Mouse (Mus musculus) lung, embryonic 16.5 days (tissue): ENCODE measurements around the gene Cygb. TPM values are rescaled to one million over a fixed set of nuclear protein-coding genes. Genes with fewer than 3 reads are reported as not detected.

Experiments used
- ATAC-seq: fragments of 200-750 bp; cut with Nextera tagmentation; 2 replicates; pipeline ENCODE4 v1.8.0; 2017; ENCODE audit warnings: low read depth, mild to moderate bottlenecking, moderate library complexity
- H3K27ac ChIP-seq: fragments of 300-500 bp; sonication (generic); 2 replicates; pipeline ENCODE4 v1.5.1; 2014; ENCODE audit warnings: mild to moderate bottlenecking, control low read depth, low read length
- H3K27me3 ChIP-seq: fragments of 300-500 bp; sonication (generic); 2 replicates; pipeline ENCODE4 v1.6.1; 2014; ENCODE audit warnings: low read depth, low read length, mixed read lengths; ENCODE audit not compliant: control insufficient read depth, insufficient read depth
- H3K36me3 ChIP-seq: fragments of 300-500 bp; sonication (generic); 2 replicates; pipeline ENCODE4 v1.6.1; 2014; ENCODE audit warnings: low read length; ENCODE audit not compliant: control insufficient read depth, insufficient read depth
- H3K4me1 ChIP-seq: fragments of 300-500 bp; sonication (generic); replicated peaks from 2 replicates; pipeline ENCODE4 v1.6.1; 2014; ENCODE audit warnings: low read length, mixed read lengths; ENCODE audit not compliant: control insufficient read depth, insufficient read depth
- H3K4me2 ChIP-seq: fragments of 300-500 bp; sonication (generic); 2 replicates; pipeline ENCODE4 v1.6.1; 2014; ENCODE audit warnings: low read depth, low read length, control low read depth
- H3K4me3 ChIP-seq: fragments of 300-500 bp; sonication (generic); 2 replicates; pipeline ENCODE4 v1.5.1; 2014; ENCODE audit warnings: mild to moderate bottlenecking, low read length, control low read depth
- H3K9ac ChIP-seq: fragments of 300-500 bp; sonication (generic); 2 replicates; pipeline ENCODE4 v1.6.1; 2014; ENCODE audit warnings: low read length, control low read depth
- H3K9me3 ChIP-seq: fragments of 300-500 bp; sonication (generic); 2 replicates; pipeline ENCODE4 v1.6.1; 2016; ENCODE audit warnings: low read length; ENCODE audit not compliant: control insufficient read depth
- WGBS: fragments of 180-500 bp; shearing (Covaris S2); extraction: QIAGEN DNeasy Blood & Tissue Kit; methylation state at CpG from one replicate; pipeline ENCODE4 v1.1.7; 2014; 5-methylcytosine and 5-hydroxymethylcytosine counted together
- polyA plus RNA-seq: library from polyadenylated mRNA; unstranded; fragments of >200 nt; fragmentation: Nextera tagmentation; extraction: Ambion mirVana; gene quantifications from 2 replicates; pipeline ENCODE4 v1.2.1, GENCODE M21; 2015

The Cygb gene
- polyA plus RNA-seq, 1 experiment from 2014 or later, result 13.3 TPM

DNA sequence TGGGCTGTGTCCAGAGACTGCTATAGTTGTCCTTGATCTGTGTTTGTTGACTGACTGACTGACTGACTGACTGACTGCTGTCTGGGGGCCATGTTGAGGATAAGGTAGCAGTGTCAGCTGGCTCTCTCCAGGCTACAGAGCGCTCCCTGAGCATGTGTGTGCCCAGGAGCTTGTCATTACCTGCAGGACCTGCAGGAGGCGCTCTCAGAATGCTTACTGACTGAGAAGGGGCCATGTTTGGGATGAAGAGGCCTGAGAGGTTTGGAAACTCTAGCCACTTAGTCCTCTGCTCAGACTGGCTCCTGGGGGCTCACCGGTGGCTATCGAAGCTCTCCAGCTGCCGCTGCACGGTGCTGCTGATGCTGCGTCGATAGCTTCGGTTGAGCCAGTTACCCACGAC is 50.8 kb downstream of the Cygb start:
- no peak overlapping the region for H3K27ac ChIP-seq
- H3K9me3 ChIP-seq, result no peaks in the 10 kb centered on the region
- WGBS, result 83% methylated on average over 10 of the region's 10 CpGs
- H3K27me3 ChIP-seq, result no peaks in the 10 kb centered on the region
- H3K4me3 ChIP-seq, result no peak overlapping the region
- no peak overlapping the region for H3K9ac ChIP-seq
- H3K4me1 ChIP-seq, result no peaks in the 10 kb centered on the region
- no peak overlapping the region for H3K4me2 ChIP-seq
- ATAC-seq, result no peak
- peaks cover 23% of the 10 kb centered on the region for H3K36me3 ChIP-seq

DNA sequence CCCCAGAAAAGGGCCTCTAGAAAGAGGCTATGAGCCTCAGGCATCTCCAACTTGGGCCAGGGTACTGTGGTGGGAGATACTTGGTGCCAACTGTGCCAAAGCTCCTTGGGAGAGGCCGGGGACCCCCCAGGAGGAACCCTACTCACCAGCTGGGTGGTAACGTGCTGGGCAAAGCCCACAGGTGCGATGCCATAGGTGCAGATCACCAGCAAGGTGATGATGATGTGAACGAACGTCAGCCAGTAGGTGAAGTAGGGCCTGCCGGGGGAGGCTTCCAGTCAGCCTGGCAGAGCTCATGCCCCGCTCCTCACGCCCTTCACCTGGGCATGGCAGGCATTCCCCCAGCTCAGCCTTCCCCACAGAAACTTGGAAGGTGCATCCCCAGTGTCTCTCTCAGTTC is 52.1 kb downstream of the Cygb start:
- Histone ChIP-seq H3K4me3 (no peak overlapping the region), H3K4me1 (no peaks in the 10 kb centered on the region), H3K27me3 (no peaks in the 10 kb centered on the region), H3K9ac (no peak overlapping the region), H3K9me3 (no peaks in the 10 kb centered on the region), H3K36me3 (peaks cover 26% of the 10 kb centered on the region), H3K4me2 (no peak overlapping the region), H3K27ac (no peak overlapping the region)
- ATAC-seq, result no peak
- 84% methylated on average over 8 of the region's 8 CpGs for WGBS

DNA sequence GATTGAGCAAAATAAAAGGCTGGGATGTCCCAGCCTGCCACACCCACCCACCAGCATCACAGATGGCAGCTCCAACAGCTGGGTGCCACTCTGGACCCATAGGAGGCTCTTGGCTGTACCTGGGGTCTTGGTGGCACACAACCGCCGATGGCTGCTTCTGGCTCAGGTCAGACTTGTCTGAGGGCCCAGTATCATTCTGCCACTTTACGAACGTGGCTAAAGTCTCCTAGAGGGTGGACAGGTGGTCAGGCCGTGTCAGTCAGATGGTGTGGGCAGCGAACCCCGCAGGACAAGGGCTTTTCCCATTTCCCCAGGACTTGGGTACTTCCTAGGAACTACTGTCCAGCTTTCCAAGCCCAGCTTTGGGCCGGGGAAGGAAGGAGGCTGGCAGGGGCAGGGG is 52.9 kb downstream of the Cygb start:
- 93% methylated on average over 8 of the region's 8 CpGs for WGBS
- Histone ChIP-seq H3K36me3 (peaks cover 25% of the 10 kb centered on the region), H3K27me3 (no peaks in the 10 kb centered on the region), H3K27ac (no peak overlapping the region), H3K9ac (no peak overlapping the region), H3K4me3 (no peak overlapping the region), H3K9me3 (no peaks in the 10 kb centered on the region), H3K4me1 (no peaks in the 10 kb centered on the region), H3K4me2 (no peak overlapping the region)
- ATAC-seq, result no peak

DNA sequence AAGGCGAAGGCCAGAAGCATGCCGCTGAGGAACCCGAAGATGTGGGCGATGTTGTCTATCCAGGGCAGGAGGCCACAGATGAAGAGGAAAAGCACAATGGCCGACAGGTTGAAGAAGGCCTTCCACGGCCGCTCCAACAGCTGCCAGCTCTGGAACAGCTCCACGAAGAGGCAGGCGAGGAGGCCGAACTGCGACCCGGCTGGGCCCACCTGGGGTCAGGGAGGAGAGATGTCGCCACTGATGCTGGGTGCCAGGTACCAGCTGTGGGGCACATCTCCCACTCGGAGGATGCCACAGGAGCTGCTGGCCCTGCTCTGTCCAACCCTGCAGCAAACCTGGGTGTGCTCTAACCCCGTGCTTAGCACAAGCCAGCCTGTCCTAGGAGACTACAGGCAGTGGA is 54.9 kb downstream of the Cygb start:
- WGBS, result 91% methylated on average over 15 of the region's 15 CpGs
- Histone ChIP-seq H3K4me1 (no peaks in the 10 kb centered on the region), H3K36me3 (peaks cover 17% of the 10 kb centered on the region), H3K4me2 (no peak overlapping the region), H3K9me3 (no peaks in the 10 kb centered on the region), H3K4me3 (no peak overlapping the region), H3K27ac (no peak overlapping the region), H3K9ac (no peak overlapping the region), H3K27me3 (no peaks in the 10 kb centered on the region)
- no peak for ATAC-seq

DNA sequence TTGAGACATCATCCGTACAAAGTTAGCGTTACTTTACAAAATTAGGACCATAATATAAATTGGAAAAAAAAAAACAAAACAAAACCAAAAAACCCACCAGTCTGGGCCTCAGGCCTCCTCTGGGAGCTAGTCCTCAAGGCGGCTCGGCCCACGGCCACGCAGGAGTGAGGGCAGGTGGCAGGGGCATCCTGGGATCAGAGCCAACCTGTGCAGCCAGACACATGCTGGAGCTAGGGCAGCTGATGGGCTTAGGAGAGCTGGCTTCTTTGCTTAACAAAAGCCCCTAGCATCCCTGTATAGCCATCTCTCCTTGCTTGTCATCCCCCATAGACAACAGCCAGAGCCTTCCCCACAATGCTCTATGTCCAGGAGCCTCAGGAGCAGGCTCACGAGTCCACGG is 55.9 kb downstream of the Cygb start:
- H3K27ac ChIP-seq, result no peak overlapping the region
- no peak overlapping the region for H3K9ac ChIP-seq
- no peak for ATAC-seq
- no peak overlapping the region for H3K4me2 ChIP-seq
- H3K27me3 ChIP-seq, result no peaks in the 10 kb centered on the region
- no peaks in the 10 kb centered on the region for H3K4me1 ChIP-seq
- 84% methylated on average over 8 of the region's 8 CpGs for WGBS
- H3K36me3 ChIP-seq, result peaks cover 17% of the 10 kb centered on the region
- no peak overlapping the region for H3K4me3 ChIP-seq
- H3K9me3 ChIP-seq, result no peaks in the 10 kb centered on the region

DNA sequence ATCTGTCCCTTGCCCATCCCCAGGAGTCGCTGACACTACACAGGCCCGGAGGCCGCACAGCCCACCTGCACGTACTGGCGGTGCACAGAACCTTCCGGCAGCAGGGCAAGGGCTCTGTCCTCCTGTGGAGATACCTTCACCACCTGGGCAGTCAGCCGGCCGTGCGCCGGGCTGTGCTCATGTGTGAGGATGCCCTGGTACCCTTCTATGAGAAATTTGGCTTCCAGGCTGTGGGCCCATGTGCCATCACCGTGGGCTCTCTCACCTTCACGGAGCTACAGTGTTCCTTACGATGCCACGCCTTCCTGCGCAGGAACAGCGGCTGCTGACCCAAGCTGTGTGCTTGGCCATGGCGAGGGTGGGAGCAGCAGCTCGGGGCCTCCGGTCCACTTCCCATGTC is 57.3 kb downstream of the Cygb start:
- no peaks in the 10 kb centered on the region for H3K27me3 ChIP-seq
- no peak overlapping the region for H3K27ac ChIP-seq
- H3K9ac ChIP-seq, result no peak overlapping the region
- no peaks in the 10 kb centered on the region; the same call in 1 of the 2 replicates for H3K4me1 ChIP-seq
- H3K9me3 ChIP-seq, result no peaks in the 10 kb centered on the region
- no peak overlapping the region for H3K4me2 ChIP-seq
- H3K36me3 ChIP-seq, result peaks cover 14% of the 10 kb centered on the region
- WGBS, result 86% methylated on average over 19 of the region's 19 CpGs
- ATAC-seq, result no peak
- no peak overlapping the region for H3K4me3 ChIP-seq

Other genes with a start within 250 kb of the Cygb start
- gene Rnf157, start 241.3 kb downstream of the Cygb start, polyA plus RNA-seq, result 3.5 and 4.0 TPM in 2 replicates
- 41.3 and 43.2 TPM in 2 replicates for gene Ubald2, start 220.2 kb downstream of the Cygb start, polyA plus RNA-seq
- 0.26 TPM in 1 of 2 replicates, not detected in the other for gene Qrich2, start 188.1 kb downstream of the Cygb start, polyA plus RNA-seq
- 167 and 177 TPM in 2 replicates for gene Prpsap1, start 160.1 kb downstream of the Cygb start, polyA plus RNA-seq
- 7.0 and 9.6 TPM in 2 replicates for gene Sphk1, start 123.4 kb downstream of the Cygb start, polyA plus RNA-seq
- gene Ube2o, start 72.9 kb downstream of the Cygb start, polyA plus RNA-seq, result 5.2 and 5.8 TPM in 2 replicates
- not detected in 2 replicates for gene Aanat, start 67.9 kb downstream of the Cygb start, polyA plus RNA-seq
- gene Rhbdf2, start 27.3 kb downstream of the Cygb start, polyA plus RNA-seq, result 17.9 and 19.6 TPM in 2 replicates
- 5.0 and 11.0 TPM in 2 replicates for gene Prcd, start 779 bp downstream of the Cygb start, polyA plus RNA-seq
- gene St6galnac1, start 121.2 kb upstream of the Cygb start, polyA plus RNA-seq, result not detected in 2 replicates
- 14.2 and 15.3 TPM in 2 replicates for gene Mxra7, start 173.7 kb upstream of the Cygb start, polyA plus RNA-seq
- gene Mettl23, start 189.0 kb upstream of the Cygb start, polyA plus RNA-seq, result 53.5 and 59.9 TPM in 2 replicates
- gene Jmjd6, start 189.1 kb upstream of the Cygb start, polyA plus RNA-seq, result 59.5 and 60.8 TPM in 2 replicates
- 36.0 and 36.6 TPM in 2 replicates for gene Mfsd11, start 198.1 kb upstream of the Cygb start, polyA plus RNA-seq
- gene Srsf2, start 198.8 kb upstream of the Cygb start, polyA plus RNA-seq, result 661 and 761 TPM in 2 replicates